Mouse (Mus musculus) cerebellum, postnatal 14 days (tissue): Measurements from ENCODE around the gene Dusp7.

Experiments
- DNase-seq, 2 experiments: peaks; one replicate each; pipeline ENCODE4 v3.0.0; 2021; ENCODE audit warnings: mixed read lengths in 2 of 2

Gene Dusp7

DNA sequence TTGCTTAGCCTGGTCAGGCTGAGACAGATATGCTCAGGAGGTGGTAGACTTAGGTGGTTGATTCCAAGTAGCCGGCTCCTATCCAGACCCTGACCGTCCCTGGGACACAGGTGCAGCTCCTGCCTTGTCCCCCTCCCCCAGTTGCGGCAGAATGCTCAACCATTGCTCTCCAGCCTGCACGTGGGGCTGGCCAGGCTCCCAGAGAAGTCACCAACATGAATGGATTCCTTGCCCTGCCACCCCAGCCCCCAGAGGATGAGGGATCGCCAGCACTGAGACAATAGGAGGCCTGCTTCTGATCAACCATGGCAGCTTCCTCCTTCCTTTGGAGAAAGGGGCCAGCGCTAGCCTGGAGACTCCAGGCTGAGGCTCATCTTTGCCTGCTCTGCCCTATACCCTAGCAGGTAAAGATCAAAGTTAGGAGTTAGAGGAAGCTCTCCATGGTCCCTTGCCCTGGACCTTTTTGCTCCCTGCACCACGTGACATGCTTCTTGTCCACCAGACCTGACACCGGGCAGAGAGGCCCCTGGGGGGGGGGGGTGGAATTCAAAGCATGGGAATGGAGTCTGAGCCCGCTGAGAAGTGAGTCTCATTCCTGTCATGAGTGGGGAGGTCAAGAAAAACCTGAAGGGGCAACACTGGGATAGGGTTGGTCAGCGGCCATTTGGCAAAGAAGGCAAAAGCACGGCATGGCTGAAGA is 24.5 kb downstream of the Dusp7 start:
- DNase-seq: no peak

DNA sequence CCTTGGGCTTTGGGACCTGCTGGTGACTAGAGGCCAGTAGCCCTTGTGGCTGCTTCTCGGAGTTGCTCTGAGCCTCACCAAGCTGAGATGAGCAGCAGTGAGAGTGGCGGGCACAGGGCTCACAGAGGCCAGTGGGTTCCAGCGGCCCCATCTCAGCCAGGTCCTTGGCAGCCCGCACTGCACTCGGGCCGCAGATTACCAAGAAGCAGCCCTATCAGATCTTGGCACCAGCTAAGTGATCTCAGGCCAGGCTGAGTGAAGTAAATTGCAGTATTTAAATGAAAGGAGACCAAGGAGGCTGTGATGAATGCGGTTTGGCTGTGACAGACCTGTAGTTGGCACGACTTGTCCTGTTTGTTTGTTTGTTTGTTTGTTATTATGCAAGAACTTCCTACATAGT is 25.1 kb downstream of the Dusp7 start:
- no peak for DNase-seq

DNA sequence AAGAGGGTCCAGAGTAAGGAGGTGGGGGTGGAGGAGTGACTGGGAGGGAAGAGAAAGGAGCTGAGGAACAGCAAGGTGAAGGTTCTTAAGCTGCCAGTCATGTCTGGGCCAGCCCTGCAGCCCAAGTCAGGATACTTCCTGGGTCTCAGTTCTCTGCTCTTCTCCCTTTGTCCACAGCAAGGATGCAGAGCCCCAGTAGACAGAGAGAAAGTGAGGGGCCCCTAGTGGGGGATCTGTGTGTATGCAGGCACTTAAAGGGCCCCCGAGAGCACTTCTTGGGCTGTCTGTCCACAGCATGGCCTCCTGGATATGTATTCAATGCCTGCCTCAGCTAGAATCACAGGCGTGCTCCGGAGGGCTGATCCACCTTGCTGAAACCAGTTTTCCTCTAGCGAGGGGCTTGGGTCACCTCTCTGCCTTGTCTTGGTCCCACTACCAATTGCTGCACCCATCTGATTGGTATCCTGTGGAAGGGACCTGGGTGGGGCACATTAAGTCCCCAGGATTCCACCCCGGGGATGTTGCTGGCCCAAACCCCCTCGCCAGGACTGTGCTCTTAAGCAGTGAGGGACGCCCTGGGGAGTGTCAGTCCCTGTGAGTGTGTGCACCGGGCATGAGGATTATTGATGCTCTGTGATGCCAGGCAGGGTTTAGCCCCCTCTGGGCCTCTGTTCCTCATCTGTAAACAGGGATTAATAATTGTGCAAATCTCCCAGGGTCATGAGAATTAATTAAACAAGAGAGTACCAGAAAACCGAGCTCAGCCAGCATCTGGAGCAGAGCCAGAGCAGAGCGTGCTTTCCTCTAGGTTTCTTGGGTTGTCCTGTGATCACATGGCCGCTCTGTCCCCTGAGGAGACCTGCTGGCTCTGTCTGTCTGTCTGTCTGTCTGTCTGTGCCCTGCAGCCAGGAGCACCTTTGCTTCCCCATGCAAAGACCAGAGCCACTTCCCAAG is 26.5 kb downstream of the Dusp7 start:
- no peak for DNase-seq

DNA sequence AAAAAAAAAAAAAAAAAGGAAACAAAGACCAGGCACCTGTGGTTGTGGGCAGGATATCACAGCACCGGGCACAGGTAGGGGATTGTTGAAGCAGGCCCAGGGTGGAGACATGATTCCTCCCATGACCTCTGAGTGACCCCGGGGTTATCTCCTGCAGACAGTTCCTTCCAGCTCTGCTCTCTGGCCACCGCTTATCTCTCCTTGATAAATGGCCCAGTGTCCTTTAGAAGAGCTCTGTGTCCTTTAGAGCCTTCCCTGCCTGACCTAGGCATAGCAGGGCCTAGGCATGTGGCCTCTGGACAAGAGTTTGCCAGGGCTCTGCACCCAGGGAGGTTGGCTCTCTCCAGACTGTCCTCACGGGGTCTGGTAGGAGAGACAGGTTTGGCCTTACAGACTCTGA is 29.3 kb downstream of the Dusp7 start:
- DNase-seq: no peak

- no peak for DNase-seq
Observed at GRCm38 (mm10) chr9:106398667-106399311, 30.4 kb downstream of the Dusp7 start.

DNA sequence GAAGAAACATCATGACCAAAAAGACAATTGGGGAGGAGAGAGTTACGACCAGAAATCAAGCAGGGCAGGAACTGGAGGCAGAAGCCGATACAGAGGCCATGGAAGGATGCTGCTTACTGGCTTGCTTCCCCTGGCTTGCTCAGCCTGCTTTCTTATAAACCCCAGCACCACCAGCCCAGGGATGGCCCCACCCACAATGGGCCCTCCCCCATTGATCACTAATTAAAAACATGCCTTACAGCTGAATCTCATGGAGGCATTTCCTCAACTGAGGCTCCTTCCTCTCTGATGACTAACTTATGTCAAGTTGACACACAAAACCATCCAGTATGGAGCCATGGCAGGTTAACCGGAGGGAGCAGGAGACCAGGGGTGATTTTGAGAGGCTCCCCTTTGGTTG is 31.4 kb downstream of the Dusp7 start:
- DNase-seq: no peak

DNA sequence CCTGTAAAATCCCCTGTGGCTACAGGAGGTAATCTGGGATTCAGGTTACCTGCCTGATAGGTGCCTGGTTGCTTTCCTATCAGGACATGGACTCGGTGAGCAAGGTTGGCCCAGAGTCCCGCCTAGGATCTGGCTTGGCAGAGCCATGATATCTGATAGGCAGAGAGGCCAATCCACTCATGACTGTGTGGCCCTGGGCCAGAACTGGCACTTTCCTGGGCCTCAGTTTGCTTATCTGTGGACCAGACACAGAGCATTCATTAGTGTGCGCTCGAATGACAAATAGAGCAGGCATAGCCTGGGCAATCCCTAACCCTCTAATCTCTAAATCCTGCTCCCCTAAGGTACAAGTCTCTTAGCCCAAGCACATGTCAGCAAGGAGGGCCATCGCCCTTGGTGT is 33.7 kb downstream of the Dusp7 start:
- DNase-seq: no peak

- DNase-seq: no peak
Observed at GRCm38 (mm10) chr9:106402607-106403375, 34.4 kb downstream of the Dusp7 start.

DNA sequence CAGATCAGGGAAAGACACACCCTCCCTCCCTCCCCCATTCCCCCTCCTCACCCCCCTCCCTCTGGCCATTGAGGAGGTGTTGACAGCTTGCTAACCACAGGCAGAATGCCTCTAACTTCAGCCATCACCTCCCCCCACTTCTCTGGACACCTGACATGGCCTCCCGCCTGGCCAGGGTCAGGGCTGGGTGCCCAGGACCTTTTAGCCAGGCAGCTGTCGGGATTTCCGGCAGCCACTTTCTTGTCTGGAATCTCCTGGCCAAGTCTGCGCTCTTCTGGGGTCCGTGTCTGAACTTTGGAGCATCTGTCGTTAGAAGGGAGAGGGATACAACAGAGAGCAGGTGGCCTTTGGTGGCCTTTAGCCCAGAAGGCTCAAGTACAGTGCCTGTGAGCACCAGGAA is 36.8 kb downstream of the Dusp7 start:
- DNase-seq: peak; percentile 64 to 81

GRCm38 (mm10) chr9:106406443-106407078 is 38.1 kb downstream of the Dusp7 start:
- DNase-seq: no peak

- no peak for DNase-seq
Observed at GRCm38 (mm10) chr9:106409096-106409495, 40.7 kb downstream of the Dusp7 start.

DNA sequence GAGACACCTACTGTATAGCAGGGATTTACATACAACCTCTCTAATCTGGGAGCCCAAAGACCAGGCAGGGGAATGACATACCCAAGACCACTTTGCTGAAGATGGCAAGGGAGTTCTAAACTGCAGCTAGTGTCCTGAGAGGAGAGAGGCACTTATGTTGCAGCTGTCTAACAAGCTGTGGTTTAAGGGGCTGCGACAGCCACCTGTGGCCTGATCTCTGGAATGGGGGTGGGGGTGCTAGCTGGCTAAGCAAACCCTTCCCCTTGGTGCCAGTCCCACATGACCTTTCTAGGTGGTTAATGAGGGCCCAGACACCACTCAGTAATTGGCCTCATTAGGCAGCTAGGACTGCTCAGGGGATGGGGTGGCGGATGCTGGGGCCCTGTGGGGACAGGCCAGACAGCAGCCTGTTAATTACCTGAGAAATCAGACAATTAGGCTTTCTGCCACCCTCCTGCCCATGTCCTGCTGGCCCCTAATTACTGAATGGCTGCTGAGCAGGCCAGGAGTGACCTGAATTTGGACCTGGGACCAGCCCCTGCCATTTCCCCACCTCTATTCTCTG is 41.7 kb downstream of the Dusp7 start:
- no peak for DNase-seq

GRCm38 (mm10) chr9:106411091-106411594 is 42.7 kb downstream of the Dusp7 start:
- no peak for DNase-seq

DNA sequence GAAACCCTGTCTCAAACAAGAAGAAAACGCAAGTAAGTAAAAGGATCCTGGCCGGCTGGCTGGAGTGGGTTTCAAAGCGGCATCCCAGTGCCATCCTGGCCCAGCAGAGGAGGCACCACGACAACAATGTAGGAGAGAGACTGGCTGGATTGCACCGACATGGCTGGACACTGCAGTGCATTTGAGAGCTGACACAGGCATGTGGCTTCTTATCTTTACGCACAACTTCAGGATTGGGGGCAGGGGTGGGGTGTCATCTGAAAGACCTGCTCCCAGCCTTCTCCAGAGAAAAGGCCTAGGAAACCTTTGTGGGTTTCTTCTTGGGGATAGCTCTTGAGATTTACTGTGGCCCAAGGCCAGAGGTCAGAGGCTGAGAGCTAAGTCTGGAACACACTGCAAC is 43.3 kb downstream of the Dusp7 start:
- no peak for DNase-seq

DNA sequence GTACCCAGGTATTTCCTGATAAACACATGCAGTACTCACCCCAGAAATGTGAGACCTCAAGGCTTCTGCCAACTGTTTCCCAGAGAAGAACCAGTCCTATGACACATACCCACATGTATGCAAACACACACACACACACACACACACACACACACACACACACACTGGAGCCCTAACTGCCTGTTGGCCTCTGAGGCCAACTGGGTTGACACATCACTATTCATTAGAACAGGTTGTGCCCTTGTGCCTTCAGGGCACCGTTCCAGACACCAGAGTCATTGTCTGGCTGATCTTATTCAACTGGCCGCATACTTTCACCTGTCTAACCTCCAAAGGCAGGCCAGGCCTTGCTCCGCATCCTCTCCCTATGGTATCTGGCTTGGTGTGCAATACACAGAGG is 43.8 kb downstream of the Dusp7 start:
- no peak for DNase-seq

DNA sequence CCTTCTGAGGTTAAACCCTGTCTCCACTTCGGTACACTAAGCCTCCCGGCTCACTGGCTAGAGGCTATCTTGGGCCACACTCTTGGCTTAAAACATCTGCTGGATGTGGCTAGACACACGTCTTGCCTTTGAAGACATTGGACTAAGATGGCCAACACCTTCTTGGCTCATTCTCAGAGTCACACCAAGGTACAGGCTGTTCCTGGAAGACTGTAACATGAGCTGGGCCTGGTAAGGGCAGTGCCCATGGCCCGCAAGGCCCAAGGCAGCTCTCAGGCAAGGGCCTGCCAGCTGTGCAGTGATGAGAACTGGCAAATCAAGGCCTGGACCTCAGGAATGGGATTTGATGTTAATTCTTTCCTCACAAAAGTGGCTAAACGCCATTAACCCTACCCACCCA is 45.2 kb downstream of the Dusp7 start:
- DNase-seq: no peak

DNA sequence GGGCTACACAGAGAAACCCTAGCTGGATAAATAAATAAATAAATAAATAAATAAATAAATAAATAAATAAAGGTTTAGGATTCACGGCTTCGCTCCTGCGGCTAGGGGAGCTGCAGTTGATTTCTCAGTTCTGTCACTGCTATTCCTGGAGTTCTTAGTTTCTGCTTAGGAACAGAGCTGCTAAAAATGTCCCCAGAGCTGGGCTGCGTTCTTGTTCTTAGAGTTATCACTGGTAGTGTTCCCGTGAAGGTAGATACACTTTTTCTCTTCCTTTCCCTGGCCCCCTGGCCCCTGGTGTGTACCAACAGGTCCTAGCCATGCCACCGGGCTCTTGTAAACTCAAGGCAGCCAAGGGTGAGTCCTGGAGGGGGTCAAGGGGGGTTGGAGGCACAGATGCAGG is 48.4 kb downstream of the Dusp7 start:
- no peak for DNase-seq

DNA sequence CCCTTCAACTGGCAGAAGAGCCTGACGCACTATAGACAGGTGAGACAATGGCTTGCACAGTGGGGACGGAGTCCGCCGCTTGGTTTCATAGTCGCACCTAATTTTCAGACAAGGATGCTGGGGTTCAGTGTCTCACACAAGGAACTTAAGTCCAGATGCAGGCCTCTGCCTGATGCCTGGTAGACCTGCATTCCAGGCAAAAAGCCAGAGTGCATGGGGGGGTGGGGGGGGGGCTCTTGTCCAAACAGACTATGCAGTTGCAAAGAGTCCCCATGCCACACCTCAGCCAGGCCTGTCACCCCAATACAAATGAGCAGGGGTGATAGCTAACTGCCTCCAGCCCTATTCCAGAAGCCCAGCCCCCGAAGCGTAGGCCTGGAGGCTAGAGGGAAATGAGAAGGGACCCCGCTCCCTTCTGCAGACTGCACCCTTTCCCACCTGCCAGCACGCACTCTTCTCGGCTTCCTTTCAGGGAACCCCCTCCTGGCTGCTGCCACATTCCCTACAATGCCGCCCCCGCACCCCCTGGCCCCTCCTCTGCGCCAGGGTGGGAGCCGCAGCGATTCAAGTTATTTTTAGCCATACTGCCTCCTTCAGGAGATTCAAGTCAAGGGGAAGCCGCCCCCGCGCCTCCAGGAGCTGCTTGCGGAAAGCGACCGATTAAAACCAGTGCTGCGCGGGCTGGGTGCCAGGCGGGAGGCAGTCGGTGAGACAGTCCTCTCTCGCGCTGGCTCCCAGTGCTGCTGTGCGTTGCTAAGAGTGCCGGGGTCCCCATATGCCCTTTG is 49.6 kb downstream of the Dusp7 start:
- peak; percentile 90 to 92 for DNase-seq

DNA sequence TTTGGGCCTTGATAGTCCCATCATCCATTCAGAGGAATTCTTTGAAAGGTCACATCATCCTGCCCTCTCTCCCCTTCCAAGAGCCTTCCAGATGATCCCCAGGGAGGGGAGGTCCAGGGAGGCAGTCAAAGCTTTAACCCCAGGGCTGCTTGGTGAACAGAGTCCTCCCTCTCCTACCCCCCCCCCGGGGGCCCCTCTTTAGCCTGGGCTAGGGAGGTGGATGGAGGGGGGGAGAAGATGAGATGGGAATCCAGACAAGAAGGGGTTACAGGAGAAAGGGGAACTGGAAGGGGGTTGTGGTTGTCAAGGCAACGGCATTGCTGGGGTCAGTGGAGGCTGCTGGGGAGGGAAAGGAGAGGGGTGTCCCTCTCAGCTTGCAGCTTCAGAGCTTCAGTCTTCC is 52.2 kb downstream of the Dusp7 start:
- DNase-seq: no peak

DNA sequence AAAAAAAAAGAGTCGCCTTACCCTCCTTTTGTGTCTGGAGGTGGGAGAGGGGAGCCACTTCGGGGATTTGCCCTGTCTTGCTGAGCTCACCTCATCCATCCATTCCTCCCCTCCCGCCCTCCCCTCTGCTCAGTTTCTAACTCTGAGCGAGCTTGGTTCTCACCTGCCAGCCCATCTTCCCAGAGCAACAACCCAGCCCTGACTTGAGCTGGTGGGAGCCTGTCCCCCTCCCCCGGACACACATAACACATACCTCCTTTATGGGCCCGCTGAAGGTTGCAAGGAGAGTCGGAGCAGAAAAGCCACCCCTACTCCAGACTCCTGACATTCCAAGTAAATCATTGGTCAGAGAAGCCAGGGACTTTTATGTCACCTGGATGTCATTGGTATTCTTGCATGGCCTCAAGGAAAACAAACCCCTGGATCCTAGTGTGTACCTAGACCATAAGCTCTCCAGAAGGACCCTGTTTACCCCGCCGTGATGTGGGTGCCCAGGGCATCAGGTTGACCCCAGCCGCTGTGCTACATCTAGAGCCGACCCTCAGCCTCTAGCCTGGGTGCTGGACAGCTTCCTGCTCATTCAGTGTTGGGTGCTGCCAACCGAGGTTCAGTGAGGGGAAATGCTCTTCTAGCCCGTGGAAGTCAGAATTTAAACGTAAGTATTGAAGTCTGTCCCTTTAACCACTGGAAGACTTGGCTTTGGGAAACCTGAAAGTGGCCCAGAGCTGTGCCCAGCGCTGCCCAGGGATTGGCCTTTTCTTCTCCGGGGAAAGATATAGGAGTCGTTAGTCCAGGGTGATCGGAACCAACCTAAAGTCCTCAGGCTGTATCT is 52.8 kb downstream of the Dusp7 start:
- DNase-seq: no peak
